Mouse (Mus musculus): Measurements from ENCODE around the gene Ampd2. TPM values are rescaled to one million over a fixed set of nuclear protein-coding genes. Genes with fewer than 3 reads are reported as not detected.

Gene Ampd2
- total and polyA plus RNA-seq, 2 experiments, result 11.0 to 128 TPM

- Histone ChIP-seq H3K4me1 (ENCODE audit: control insufficient read depth, insufficient read depth, low read length) (peaks cover 13% of the 10 kb centered on the region), H3K36me3 (ENCODE audit: control insufficient read depth, insufficient read depth, low read length) (peaks cover 5% of the 10 kb centered on the region; the same call in 1 of the 2 replicates), H3K9ac (ENCODE audit: low read depth, low read length) (no peak overlapping the region), H3K79me2 (ENCODE audit: control insufficient read depth, insufficient read depth, low read length) (no peaks in the 10 kb centered on the region), H3K27ac (replicated peaks; ENCODE audit: insufficient read depth, low read depth, low read length) (no peak overlapping the region), H3K4me3 (ENCODE audit: insufficient read depth, low read depth, low read length) (no peak overlapping the region), H3K27me3 (ENCODE audit: control insufficient read depth, insufficient read depth, low read length) (no peaks in the 10 kb centered on the region)
- DNase-seq (ENCODE audit: extremely low read depth, low read depth, low spot score), result no peak
- TF ChIP-seq CTCF (IDR thresholded peaks at IDR 0.05; ENCODE audit: low read depth, low read length), result no peak
- TF ChIP-seq POLR2A (IDR thresholded peaks at IDR 0.05; ENCODE audit: extremely low read depth, insufficient read depth, low read length), result no peak
- WGBS, result 74% methylated on average over 10 of the region's 10 CpGs
These were observed 13.4 kb downstream of the Ampd2 start for GRCm38 (mm10) chr3:108072983-108073569.

- Histone ChIP-seq H3K36me3 (ENCODE audit: control insufficient read depth, insufficient read depth, low read length) (no peaks in the 10 kb centered on the region; the same call in 1 of the 2 replicates), H3K79me2 (ENCODE audit: control insufficient read depth, insufficient read depth, low read length) (no peaks in the 10 kb centered on the region), H3K4me3 (ENCODE audit: insufficient read depth, low read depth, low read length) (no peak overlapping the region), H3K27ac (replicated peaks; ENCODE audit: insufficient read depth, low read depth, low read length) (peak overlapping the region; percentile 97), H3K9ac (ENCODE audit: low read depth, low read length) (peak overlapping the region; percentile 49), H3K27me3 (ENCODE audit: control insufficient read depth, insufficient read depth, low read length) (no peaks in the 10 kb centered on the region), H3K4me1 (ENCODE audit: control insufficient read depth, insufficient read depth, low read length) (peaks cover 17% of the 10 kb centered on the region)
- peak; percentile 83 for DNase-seq (ENCODE audit: extremely low read depth, low read depth, low spot score)
- WGBS, result 33% methylated on average over 10 of the region's 10 CpGs
- TF ChIP-seq POLR2A (IDR thresholded peaks at IDR 0.05; ENCODE audit: extremely low read depth, insufficient read depth, low read length) (no peak), CTCF (IDR thresholded peaks at IDR 0.05; ENCODE audit: low read depth, low read length) (peak; percentile 96)
These were observed 15.9 kb downstream of the Ampd2 start for GRCm38 (mm10) chr3:108070295-108071293.

- H3K27ac ChIP-seq (replicated peaks; ENCODE audit: insufficient read depth, low read depth, low read length), result peak overlapping the region; percentile 97
- no peaks in the 10 kb centered on the region for H3K36me3 ChIP-seq (ENCODE audit: control insufficient read depth, insufficient read depth, low read length)
- no peaks in the 10 kb centered on the region for H3K27me3 ChIP-seq (ENCODE audit: control insufficient read depth, insufficient read depth, low read length)
- peak; percentile 93 for DNase-seq (ENCODE audit: extremely low read depth, low read depth, low spot score)
- peak overlapping the region; percentile 27 for H3K4me3 ChIP-seq (ENCODE audit: insufficient read depth, low read depth, low read length)
- 17% methylated on average over 13 of the region's 13 CpGs for WGBS
- H3K4me1 ChIP-seq (ENCODE audit: control insufficient read depth, insufficient read depth, low read length), result peaks cover 17% of the 10 kb centered on the region
- TF ChIP-seq CTCF (IDR thresholded peaks at IDR 0.05; ENCODE audit: low read depth, low read length) (no peak), POLR2A (IDR thresholded peaks at IDR 0.05; ENCODE audit: extremely low read depth, insufficient read depth, low read length) (peak; percentile 89; the same call in 1 of the 2 replicates)
- H3K9ac ChIP-seq (ENCODE audit: low read depth, low read length), result peak overlapping the region; percentile 64
- H3K79me2 ChIP-seq (ENCODE audit: control insufficient read depth, insufficient read depth, low read length), result no peaks in the 10 kb centered on the region
These were observed 17.1 kb downstream of the Ampd2 start for GRCm38 (mm10) chr3:108069231-108069870.

- no peaks in the 10 kb centered on the region for H3K79me2 ChIP-seq (ENCODE audit: control insufficient read depth, insufficient read depth, low read length)
- DNase-seq (ENCODE audit: extremely low read depth, low read depth, low spot score), result peak; percentile 63
- peak overlapping the region; percentile 64 for H3K9ac ChIP-seq (ENCODE audit: low read depth, low read length)
- peak overlapping the region; percentile 95 for H3K27ac ChIP-seq (replicated peaks; ENCODE audit: insufficient read depth, low read depth, low read length)
- H3K27me3 ChIP-seq (ENCODE audit: control insufficient read depth, insufficient read depth, low read length), result no peaks in the 10 kb centered on the region
- no peaks in the 10 kb centered on the region for H3K36me3 ChIP-seq (ENCODE audit: control insufficient read depth, insufficient read depth, low read length)
- H3K4me3 ChIP-seq (ENCODE audit: insufficient read depth, low read depth, low read length), result peak overlapping the region; percentile 27
- H3K4me1 ChIP-seq (ENCODE audit: control insufficient read depth, insufficient read depth, low read length), result peaks cover 17% of the 10 kb centered on the region
- 0% methylated on average over 1 of the region's 1 CpGs for WGBS
- TF ChIP-seq CTCF (IDR thresholded peaks at IDR 0.05; ENCODE audit: low read depth, low read length) (no peak), POLR2A (IDR thresholded peaks at IDR 0.05; ENCODE audit: extremely low read depth, insufficient read depth, low read length) (no peak)
These were observed 17.6 kb downstream of the Ampd2 start for GRCm38 (mm10) chr3:108068826-108069225.

- TF ChIP-seq POLR2A (IDR thresholded peaks at IDR 0.05; ENCODE audit: extremely low read depth, insufficient read depth, low read length), result no peak
- no peak for TF ChIP-seq CTCF (IDR thresholded peaks at IDR 0.05; ENCODE audit: low read depth, low read length)
- Histone ChIP-seq H3K27me3 (ENCODE audit: control insufficient read depth, insufficient read depth, low read length) (no peaks in the 10 kb centered on the region), H3K9ac (ENCODE audit: low read depth, low read length) (no peak overlapping the region), H3K36me3 (ENCODE audit: control insufficient read depth, insufficient read depth, low read length) (no peaks in the 10 kb centered on the region), H3K4me3 (ENCODE audit: insufficient read depth, low read depth, low read length) (no peak overlapping the region), H3K79me2 (ENCODE audit: control insufficient read depth, insufficient read depth, low read length) (no peaks in the 10 kb centered on the region), H3K4me1 (ENCODE audit: control insufficient read depth, insufficient read depth, low read length) (peaks cover 17% of the 10 kb centered on the region), H3K27ac (replicated peaks; ENCODE audit: insufficient read depth, low read depth, low read length) (peak overlapping the region; percentile 95)
- 30% methylated on average over 6 of the region's 6 CpGs for WGBS
- DNase-seq (ENCODE audit: extremely low read depth, low read depth, low spot score), result peak; percentile 100
These were observed 19.0 kb downstream of the Ampd2 start for GRCm38 (mm10) chr3:108067370-108067934.

All from liver, adult 2 months (tissue).